Mouse (Mus musculus) midbrain, embryonic 11.5 days (tissue): ENCODE data around the gene Ube2c. TPM values are rescaled to one million over a fixed set of nuclear protein-coding genes. Genes with fewer than 3 reads are reported as not detected.
"Not testable (repeated sequence)": the region's sequence is repeated elsewhere in the genome, so short reads cannot be mapped to it uniquely, and the experiment has no call there.

Source experiments
- ATAC-seq: fragments of 200-750 bp; cut with Nextera tagmentation; 2 replicates; pipeline ENCODE4 v1.8.0; 2017; ENCODE audit warnings: moderate TSS enrichment, moderate library complexity; ENCODE audit not compliant: low FRiP score
- DNase-seq: peaks from one replicate; pipeline ENCODE4 v3.0.0; 2015; ENCODE audit warnings: low spot score; ENCODE audit errors: missing footprints
- H3K27ac ChIP-seq: fragments of 300-500 bp; sonication (generic); 2 replicates; pipeline ENCODE4 v1.5.1; 2014; ENCODE audit warnings: low read depth, low read length
- H3K27me3 ChIP-seq: fragments of 300-500 bp; sonication (generic); 2 replicates; pipeline ENCODE4 v1.6.1; 2014; ENCODE audit warnings: mild to moderate bottlenecking, low read length, moderate library complexity, mixed read lengths; ENCODE audit not compliant: control insufficient read depth, insufficient read depth
- H3K36me3 ChIP-seq: fragments of 300-500 bp; sonication (generic); 2 replicates; pipeline ENCODE4 v1.6.1; 2014; ENCODE audit warnings: mild to moderate bottlenecking, low read length, moderate library complexity, mixed read lengths; ENCODE audit not compliant: control insufficient read depth, insufficient read depth
- H3K4me1 ChIP-seq: fragments of 300-500 bp; sonication (generic); 2 replicates; pipeline ENCODE4 v1.6.1; 2014; ENCODE audit warnings: low read length; ENCODE audit not compliant: control insufficient read depth, insufficient read depth
- H3K4me2 ChIP-seq: fragments of 300-500 bp; sonication (generic); 2 replicates; pipeline ENCODE4 v1.6.1; 2014; ENCODE audit warnings: mild to moderate bottlenecking, moderate library complexity
- H3K4me3 ChIP-seq: fragments of 300-500 bp; sonication (generic); 2 replicates; pipeline ENCODE4 v1.5.1; 2014; ENCODE audit warnings: low read depth, low read length
- H3K9ac ChIP-seq: fragments of 300-500 bp; sonication (generic); 2 replicates; pipeline ENCODE4 v1.6.1; 2014; ENCODE audit warnings: low read length
- H3K9me3 ChIP-seq: fragments of 300-500 bp; sonication (generic); 2 replicates; pipeline ENCODE4 v1.6.1; 2016; ENCODE audit warnings: low read length; ENCODE audit not compliant: control insufficient read depth
- WGBS: fragments of 180-500 bp; shearing (Covaris S2); extraction: QIAGEN DNeasy Blood & Tissue Kit; methylation state at CpG from one replicate; pipeline ENCODE4 v1.1.7; 2014; 5-methylcytosine and 5-hydroxymethylcytosine counted together
- polyA plus RNA-seq: library from polyadenylated mRNA; unstranded; fragments of >200 nt; fragmentation: Nextera tagmentation; extraction: Ambion mirVana; gene quantifications from 2 replicates; pipeline ENCODE4 v1.2.1, GENCODE M21; 2014

The Ube2c gene
- polyA plus RNA-seq, 1 experiment from 2014 or later: 520 TPM

DNA sequence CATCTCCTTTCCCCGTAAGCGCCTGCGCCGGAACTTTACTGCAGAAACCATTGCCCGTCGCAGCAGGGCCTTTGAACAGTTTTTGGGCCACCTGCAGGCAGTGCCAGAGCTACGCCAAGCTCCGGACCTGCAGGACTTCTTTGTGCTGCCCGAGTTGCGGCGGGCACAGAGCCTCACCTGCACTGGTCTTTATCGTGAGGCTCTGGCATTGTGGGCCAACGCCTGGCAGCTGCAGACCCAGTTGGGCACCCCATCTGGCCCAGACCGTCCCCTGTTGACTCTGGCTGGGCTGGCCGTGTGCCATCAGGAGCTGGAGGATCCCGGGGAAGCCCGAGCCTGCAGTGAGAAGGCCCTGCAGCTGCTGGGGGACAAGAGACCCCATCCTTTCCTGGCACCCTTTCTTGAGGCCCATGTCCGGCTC, 22.2 kb downstream of the Ube2c start:
- H3K4me1 ChIP-seq: no peaks in the 10 kb centered on the region
- H3K4me2 ChIP-seq: no peak overlapping the region
- H3K4me3 ChIP-seq: no peak overlapping the region
- no peak overlapping the region for H3K27ac ChIP-seq
- no peak for DNase-seq
- H3K27me3 ChIP-seq: no peaks in the 10 kb centered on the region
- ATAC-seq: no peak
- no peaks in the 10 kb centered on the region for H3K9me3 ChIP-seq
- H3K36me3 ChIP-seq: peaks cover 10% of the 10 kb centered on the region
- H3K9ac ChIP-seq: no peak overlapping the region
- WGBS: 96% methylated on average over 18 of the region's 18 CpGs

DNA sequence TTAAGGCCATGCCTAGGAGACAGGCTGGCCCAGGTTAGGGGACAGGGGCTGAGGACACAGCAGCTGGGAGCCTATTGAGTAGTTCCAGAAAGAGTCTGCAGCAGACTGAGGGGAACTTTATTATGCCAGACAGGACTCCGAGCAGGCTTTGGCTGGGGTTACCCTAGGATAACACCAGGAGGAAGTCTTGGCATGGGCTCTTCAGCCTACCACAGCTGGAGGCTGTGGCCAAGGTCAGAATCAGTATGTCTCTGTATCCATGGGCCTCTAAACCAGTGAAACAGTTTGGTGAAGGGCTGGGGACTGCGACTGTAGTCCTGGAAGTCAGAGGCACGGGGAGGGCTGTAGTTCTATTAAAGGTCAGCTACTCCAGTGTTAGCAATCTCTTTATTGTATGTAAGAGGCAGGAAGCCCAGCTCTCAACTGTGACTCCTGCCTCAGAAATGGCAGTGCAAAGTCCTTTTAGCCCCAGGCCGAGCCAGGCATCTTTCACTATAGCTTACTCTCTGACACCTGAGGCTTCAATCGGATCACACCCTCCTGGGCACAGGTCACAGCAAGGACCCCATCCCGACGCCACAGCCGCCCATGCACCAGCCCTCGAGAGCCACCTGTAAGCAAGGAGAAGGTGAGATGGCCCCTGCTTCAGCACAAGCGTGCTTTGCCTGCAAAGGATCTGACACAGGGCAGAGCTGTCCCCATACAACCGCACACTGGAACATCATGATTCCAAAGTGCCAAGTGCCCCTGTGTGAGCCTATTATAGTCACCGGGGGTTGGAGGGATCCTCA, 22.9 kb downstream of the Ube2c start:
- DNase-seq (peak; percentile 86), ATAC-seq (no peak)
- 93% methylated on average over 12 of the region's 12 CpGs for WGBS
- Histone ChIP-seq H3K27me3 (no peaks in the 10 kb centered on the region), H3K9ac (no peak overlapping the region), H3K36me3 (peaks cover 12% of the 10 kb centered on the region), H3K9me3 (no peaks in the 10 kb centered on the region), H3K4me1 (no peaks in the 10 kb centered on the region), H3K27ac (no peak overlapping the region), H3K4me3 (no peak overlapping the region), H3K4me2 (no peak overlapping the region)

DNA sequence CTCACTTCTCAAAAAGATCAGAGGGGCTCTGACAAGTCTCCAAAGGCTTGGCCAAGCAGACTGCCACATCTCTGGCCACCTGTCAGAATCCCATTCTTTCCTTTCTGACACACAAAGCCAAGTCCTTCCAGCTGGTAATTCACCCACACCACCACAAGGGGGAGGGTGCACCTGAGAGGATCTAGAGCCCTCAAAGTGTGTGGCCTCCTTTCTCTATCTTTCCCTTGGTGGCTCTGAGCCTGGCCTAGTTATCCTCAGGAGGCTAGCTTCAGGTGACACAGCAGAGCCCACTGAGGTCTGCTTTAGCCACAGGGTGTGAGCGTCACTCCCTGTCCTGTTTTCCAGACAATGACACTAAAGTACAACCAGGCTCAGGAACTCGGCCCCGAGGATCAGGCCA, 23.5 kb downstream of the Ube2c start:
- WGBS: 93% methylated on average over 3 of the region's 3 CpGs
- H3K4me2 ChIP-seq: no peak overlapping the region
- H3K4me1 ChIP-seq: no peaks in the 10 kb centered on the region
- H3K4me3 ChIP-seq: no peak overlapping the region
- H3K9me3 ChIP-seq: no peaks in the 10 kb centered on the region
- no peak overlapping the region for H3K27ac ChIP-seq
- H3K36me3 ChIP-seq: peaks cover 12% of the 10 kb centered on the region
- H3K27me3 ChIP-seq: no peaks in the 10 kb centered on the region
- ATAC-seq: no peak
- DNase-seq: peak; percentile 95
- no peak overlapping the region for H3K9ac ChIP-seq

DNA sequence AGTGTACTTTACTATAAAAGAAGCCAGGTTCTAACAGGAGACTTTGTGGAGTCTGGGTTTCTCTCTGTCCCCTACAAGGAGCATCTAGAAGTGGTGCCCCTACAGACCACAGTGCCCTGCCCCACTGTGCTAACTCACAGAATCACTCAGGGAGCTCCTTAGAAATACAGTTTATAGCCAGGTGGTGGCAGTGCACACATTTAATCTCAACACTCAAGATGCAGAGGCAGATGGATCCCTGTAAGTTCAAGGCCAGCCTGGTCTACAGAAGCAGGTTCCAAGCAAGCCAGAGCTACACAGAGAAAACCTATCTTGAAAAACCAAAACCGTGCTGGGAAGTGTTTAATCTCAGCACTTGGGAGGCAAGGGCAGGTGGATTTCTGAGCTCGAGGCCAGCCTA, 24.1 kb downstream of the Ube2c start:
- ATAC-seq: no peak
- no peaks in the 10 kb centered on the region for H3K4me1 ChIP-seq
- H3K36me3 ChIP-seq: peaks cover 12% of the 10 kb centered on the region
- no peak overlapping the region for H3K4me2 ChIP-seq
- no peaks in the 10 kb centered on the region for H3K9me3 ChIP-seq
- H3K27me3 ChIP-seq: no peaks in the 10 kb centered on the region
- H3K27ac ChIP-seq: no peak overlapping the region
- DNase-seq: no peak
- WGBS: 89% methylated on average over 2 of the region's 2 CpGs
- H3K4me3 ChIP-seq: no peak overlapping the region
- H3K9ac ChIP-seq: no peak overlapping the region

DNA sequence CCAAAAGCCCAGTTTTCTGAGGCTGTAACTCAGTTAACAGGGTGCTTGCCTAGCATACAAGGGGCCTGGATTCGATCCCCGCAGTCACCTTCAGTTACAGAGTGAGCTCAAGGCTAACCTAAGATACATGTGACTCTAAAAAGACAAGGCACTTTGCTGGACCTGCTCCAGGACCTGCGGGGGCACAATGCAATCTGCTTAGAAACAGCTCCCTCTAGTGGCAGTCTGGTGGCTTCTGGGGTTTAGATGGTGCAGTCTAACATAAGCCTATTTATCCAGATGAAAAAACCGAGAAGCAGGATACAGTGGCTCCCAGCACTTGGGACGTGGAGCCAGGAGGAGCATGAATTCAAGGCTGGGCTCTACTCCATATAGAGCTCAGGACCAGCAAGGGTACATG, 24.6 kb downstream of the Ube2c start:
- Histone ChIP-seq H3K36me3 (peaks cover 12% of the 10 kb centered on the region), H3K4me3 (no peak overlapping the region), H3K4me2 (no peak overlapping the region), H3K9me3 (no peaks in the 10 kb centered on the region), H3K4me1 (no peaks in the 10 kb centered on the region), H3K27me3 (no peaks in the 10 kb centered on the region), H3K9ac (no peak overlapping the region), H3K27ac (no peak overlapping the region)
- ATAC-seq (peak; percentile 65; the same call in 1 of the 2 replicates), DNase-seq (peak; percentile 96)
- 41% methylated on average over 5 of the region's 5 CpGs for WGBS

DNA sequence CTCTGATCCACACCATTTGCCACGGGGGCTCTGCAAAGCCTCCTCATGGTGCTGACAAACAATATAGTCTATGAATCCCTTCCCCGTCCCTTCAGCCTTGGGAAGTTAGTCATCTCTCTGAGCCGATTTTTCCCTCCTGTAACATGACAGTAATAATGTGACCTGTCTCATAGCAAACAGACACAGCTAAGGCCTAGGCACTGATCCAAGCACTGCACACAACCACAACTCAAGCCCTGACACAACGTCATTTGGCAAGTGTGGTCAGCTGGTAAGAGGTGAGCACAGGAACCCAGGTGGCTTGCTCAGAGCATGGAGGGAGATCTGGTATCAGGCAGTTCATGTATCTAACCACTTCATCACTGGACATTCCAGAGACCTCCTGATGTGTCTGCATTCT, 26.2 kb downstream of the Ube2c start:
- no peaks in the 10 kb centered on the region for H3K4me1 ChIP-seq
- H3K4me2 ChIP-seq: no peak overlapping the region
- 88% methylated on average over 4 of the region's 4 CpGs for WGBS
- H3K9ac ChIP-seq: no peak overlapping the region
- DNase-seq (no peak), ATAC-seq (no peak)
- H3K9me3 ChIP-seq: no peaks in the 10 kb centered on the region
- no peak overlapping the region for H3K4me3 ChIP-seq
- H3K36me3 ChIP-seq: peaks cover 12% of the 10 kb centered on the region
- H3K27me3 ChIP-seq: no peaks in the 10 kb centered on the region
- no peak overlapping the region for H3K27ac ChIP-seq

DNA sequence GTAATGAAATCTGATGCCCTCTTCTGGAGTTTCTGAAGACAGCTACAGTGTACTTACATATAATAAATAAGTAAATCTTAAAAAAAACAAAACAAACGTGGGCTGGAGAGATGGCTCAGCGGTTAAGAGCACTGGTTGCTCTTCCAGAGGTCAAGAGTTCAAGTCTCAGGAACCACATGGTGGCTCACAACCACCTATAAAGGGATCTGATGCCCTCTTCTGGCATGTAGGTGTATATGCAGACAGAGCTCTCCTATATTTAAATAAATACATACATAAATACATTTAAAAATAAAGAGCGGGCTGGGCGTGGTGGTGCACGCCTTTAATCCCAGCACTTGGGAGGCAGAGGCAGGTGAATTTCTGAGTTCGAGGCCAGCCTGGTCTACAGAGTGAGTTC, 28.9 kb downstream of the Ube2c start:
- H3K4me2 ChIP-seq, ATAC-seq, H3K9ac ChIP-seq, H3K36me3 ChIP-seq, H3K4me1 ChIP-seq, H3K27ac ChIP-seq, H3K9me3 ChIP-seq, H3K27me3 ChIP-seq, H3K4me3 ChIP-seq, DNase-seq: not testable (repeated sequence)
- WGBS: 82% methylated on average over 6 of the region's 6 CpGs

DNA sequence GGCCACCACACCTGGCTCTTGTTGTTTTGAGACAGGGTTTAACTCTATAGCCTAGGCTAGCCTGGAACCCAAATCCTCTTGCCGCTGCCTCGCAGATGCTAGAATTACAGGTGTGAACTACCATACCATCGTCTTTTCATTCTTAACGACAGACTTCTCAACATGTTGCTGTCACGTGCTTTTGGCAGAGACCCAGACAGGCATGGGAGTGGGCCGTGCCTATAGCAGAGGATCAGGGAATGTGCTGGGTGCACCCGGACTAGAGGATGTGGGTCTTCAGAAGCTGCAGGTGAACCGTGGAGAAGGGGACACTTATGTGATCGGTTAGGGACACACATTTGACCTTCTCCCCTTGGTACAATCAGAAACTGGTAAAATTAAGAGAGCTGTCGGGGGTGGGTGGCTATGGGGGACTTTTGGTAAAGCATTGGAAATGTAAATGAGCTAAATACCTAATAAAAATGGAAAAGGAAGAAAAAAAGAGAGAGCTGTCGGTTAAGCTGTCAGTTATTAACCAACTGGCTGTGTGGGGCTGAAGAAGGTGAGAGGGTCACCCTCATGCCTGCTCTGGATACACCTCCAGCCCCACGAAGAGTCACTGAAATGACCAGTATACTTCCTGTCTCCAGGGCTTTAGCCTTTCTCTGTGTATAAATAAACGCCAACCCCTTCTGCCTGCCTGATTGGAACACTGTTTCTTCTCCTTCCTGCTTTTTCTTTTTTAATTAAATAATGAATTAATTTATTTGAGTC, 30.7 kb downstream of the Ube2c start:
- no peak for ATAC-seq
- H3K27ac ChIP-seq: no peak overlapping the region
- H3K4me3 ChIP-seq: no peak overlapping the region
- no peak for DNase-seq
- 92% methylated on average over 13 of the region's 13 CpGs for WGBS
- peaks cover 5% of the 10 kb centered on the region; the same call in 1 of the 2 replicates for H3K4me1 ChIP-seq
- peaks cover 4% of the 10 kb centered on the region for H3K36me3 ChIP-seq
- no peak overlapping the region for H3K4me2 ChIP-seq
- no peak overlapping the region for H3K9ac ChIP-seq
- no peaks in the 10 kb centered on the region for H3K27me3 ChIP-seq
- H3K9me3 ChIP-seq: no peaks in the 10 kb centered on the region

DNA sequence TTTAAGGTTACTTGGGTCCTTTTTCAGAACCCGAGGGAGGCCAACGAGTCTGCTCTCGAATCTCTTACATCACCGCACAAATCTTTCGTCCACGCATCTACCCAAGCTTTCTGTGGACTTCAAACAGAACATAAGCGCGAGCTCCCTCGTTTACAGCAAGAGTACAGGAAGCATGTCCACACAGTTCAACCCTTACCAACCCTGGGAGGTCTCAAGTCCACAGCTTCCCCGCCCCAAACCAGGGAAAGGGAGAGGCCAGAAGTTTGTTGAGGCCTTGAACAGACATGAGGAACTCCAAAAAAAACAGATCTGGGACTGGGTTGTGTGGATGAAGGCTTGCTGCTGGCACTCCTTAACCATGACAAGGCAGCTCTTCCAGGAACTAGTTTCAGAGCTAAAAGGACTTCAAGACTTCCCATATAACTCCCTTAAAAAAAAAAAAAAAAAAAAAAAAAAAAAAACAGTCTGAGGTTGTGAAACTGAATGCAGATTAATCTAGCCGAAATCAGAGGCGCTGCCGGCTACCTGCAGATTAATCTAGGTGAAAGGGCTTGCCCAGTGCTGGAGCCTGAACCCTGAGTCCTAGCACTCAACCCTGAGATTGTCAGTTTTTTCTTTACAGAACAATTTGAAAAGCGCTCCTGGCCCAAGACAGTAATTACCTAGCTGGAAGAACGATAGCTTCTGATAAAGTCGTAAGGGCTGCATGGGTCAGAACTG, 33.7 kb downstream of the Ube2c start:
- peak overlapping the region; percentile 67 for H3K4me2 ChIP-seq
- H3K9me3 ChIP-seq: no peaks in the 10 kb centered on the region
- H3K36me3 ChIP-seq: no peaks in the 10 kb centered on the region
- H3K4me1 ChIP-seq: peaks cover 7% of the 10 kb centered on the region; the same call in 1 of the 2 replicates
- ATAC-seq: no peak
- peak; percentile 35 for DNase-seq
- 94% methylated on average over 16 of the region's 16 CpGs for WGBS
- peak overlapping the region; percentile 84; the same call in 1 of the 2 replicates for H3K4me3 ChIP-seq
- H3K9ac ChIP-seq: peak overlapping the region; percentile 80
- H3K27me3 ChIP-seq: no peaks in the 10 kb centered on the region
- no peak overlapping the region for H3K27ac ChIP-seq
